Mouse (Mus musculus) subcutaneous adipose tissue, adult 2 months (tissue): ENCODE data around the gene Cdkn2b. TPM values are rescaled to one million over a fixed set of nuclear protein-coding genes. Genes with fewer than 3 reads are reported as not detected.

ENCODE experiments used
- polyA plus RNA-seq: library from polyadenylated mRNA; depleted of rRNA; stranded (reverse); fragments of >200 nt; gene quantifications from 2 replicates; pipeline ENCODE4 v1.2.3, GENCODE M21; 2012; ENCODE audit warnings: low replicate concordance; rRNA removed

Cdkn2b gene
- 11.6 and 25.7 TPM in 2 replicates for polyA plus RNA-seq

GRCm38 (mm10) chr4:89310491-89311254 is at the start of gene Cdkn2b:
Gene Cdkn2b (minus strand): TSS chr4:89311039.

DNA sequence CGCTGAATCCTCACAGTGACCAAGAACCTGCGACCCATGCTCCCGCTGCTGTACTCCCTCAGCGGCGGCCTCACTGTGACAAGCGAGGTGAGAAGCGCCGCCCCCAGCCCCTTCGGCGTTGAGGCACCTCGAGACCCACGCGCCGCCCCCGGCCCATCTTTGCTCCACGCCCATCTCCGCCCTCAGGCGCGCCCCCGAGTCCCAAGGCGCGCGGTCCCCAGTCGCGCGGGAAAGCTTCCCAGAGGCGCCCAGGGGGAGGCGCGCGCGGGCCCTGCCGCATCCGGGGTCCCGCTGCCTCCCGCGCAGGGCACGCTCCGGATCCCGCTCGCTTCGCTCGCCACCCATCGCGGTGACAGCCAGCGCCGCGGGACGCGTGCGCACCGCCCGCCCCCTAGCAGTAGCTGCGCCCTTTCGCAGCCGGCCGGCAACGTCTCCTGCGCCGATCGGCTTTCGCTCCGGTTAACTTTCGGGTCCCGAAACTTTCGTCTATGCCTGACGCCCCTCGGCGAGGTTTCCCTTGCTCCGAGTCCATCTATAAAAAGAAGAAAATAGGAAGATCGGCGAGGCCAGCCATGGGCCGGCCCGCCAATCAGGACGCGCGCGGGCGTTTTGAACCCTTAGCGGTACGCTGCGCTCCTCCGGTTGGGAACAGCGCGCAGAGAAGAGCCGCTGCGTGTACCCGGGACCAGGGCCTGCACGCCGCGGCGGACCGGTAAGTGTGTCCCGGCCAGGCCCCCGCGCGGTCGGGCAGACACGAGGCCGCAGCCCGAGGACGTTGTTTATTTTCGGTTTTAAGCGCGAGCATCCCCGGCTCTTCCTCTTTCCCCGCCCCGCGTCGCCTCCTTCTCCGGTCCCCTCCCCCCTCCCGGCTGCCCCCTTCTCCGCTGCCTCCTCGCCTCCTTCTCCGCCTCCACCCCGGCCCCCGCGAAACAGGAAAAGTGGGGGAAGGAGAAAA is 16.1 kb downstream of the Cdkn2b start, which contains the start of gene Cdkn2a:
Gene Cdkn2a, minus strand, starts transcription at position 168 of the 955 bp plus-strand sequence.

Other genes starting within 250 kb of the Cdkn2b start
- 11.8 and 12.5 TPM in 2 replicates for gene Mtap, start 173.9 kb downstream of the Cdkn2b start, polyA plus RNA-seq
- gene Cdkn2a, start 16.4 kb downstream of the Cdkn2b start, polyA plus RNA-seq, result 1.2 and 3.8 TPM in 2 replicates